Mouse (Mus musculus) inflammation-experienced regulatory T-cells, adult 6 months (primary cell): ENCODE data around the gene Aen. TPM values are rescaled to one million over a fixed set of nuclear protein-coding genes. Genes with fewer than 3 reads are reported as not detected.

Source experiments
- ATAC-seq: one replicate; pipeline ENCODE4 v1.8.0; 2017
- polyA plus RNA-seq, 3 experiments: library from polyadenylated mRNA; unstranded; fragments of 100-300 nt; shearing (Covaris generic); gene quantifications; one replicate each; pipeline ENCODE4 v1.2.1; 2017

Gene Aen
- polyA plus RNA-seq = 10 to 100 TPM; 21.2 to 26.0 (median 21.2) TPM

DNA sequence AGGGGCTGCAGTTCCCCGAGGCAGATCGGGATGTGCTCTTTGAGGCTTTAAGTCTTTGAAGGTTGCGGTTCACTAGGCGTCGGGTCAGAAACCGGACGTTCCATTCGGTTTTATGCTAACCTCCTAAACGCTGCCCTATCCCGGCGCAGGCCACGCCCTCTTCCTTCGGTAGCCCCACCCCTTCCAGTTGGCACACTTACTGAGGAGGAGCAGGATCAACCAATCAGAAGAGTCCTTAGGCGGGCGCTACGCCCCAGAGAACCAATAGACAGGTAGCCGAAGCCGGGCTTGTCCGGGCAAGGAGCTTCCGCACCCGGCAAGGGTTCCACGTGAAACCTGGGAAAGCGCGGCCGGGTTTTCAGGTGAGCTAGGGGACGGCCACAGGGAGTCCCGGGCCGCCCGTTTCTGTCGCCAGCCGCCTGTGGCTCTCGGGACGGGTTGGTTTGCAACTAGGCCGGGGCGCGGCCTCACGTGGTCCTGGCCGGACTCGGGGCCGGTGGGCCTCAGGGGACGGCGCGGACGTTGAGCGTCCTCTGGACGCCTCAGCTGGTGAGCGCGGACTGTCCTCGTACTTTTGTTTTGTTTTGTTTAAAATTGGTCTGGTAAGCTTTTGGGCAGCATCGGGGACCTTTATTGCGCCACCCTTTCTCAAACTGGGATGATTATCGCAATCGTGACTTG, at the start of gene Aen:
Gene Aen (plus strand): TSS at position 202 of the 681 bp plus-strand sequence.
- peak; percentile 99 for ATAC-seq

GRCm38 (mm10) chr7:78846066-78846716, 49.5 kb upstream of the Aen start:
- no peak for ATAC-seq

- ATAC-seq = peak; percentile 98
Observed at GRCm38 (mm10) chr7:78846737-78847434, 48.8 kb upstream of the Aen start, which contains the start of gene Det1. TSS of gene Det1 (minus strand) at chr7:78847263.

DNA sequence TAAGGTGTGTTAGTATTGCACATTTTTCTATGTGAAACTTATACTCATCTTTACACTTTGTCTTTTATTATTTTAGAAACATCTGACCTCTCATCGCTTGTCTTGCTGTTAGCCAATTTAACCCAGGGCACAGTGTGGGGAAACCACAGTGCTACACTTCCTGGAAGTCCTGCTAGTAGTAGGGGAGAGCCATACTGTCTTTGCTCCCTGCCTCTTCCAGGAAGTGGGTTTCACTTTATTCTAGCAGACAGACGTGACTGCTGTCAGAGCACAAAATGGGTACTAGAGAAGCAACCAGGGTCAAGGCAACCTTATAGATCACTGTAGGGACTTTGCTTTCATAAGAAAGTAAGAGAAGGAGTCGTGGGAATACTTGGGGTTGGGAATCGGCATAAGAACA, 41.6 kb upstream of the Aen start:
- ATAC-seq = peak; percentile 98

DNA sequence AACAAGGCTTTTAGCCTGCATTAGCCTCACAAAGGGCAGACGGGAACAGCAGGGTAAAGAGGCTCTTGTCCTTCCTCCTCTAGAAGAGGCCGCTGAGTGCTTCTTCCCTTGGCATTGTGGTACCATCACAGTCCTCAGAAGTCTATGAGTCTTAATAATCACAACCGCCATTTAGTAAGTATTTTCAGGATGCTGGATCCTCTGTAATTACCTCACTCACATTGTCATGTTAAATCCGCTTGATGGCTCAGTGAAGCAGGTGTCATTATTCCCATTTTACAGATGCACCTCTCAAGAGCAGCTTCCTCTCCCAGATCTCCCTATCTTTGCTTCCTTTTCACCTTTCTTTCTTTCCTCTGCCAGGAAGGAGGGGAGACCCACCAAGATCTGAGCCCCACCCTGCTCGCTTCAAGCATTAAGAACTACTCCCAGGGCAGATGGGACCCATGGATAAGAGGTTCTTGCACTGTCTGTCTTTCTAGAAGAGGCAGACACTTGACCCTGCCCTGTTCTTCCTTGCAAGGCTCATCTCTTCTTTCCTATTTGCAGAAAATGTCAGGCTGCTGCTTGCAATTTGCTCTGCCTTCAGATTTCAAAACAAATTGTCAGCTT, 40.5 kb upstream of the Aen start:
- ATAC-seq = no peak

- ATAC-seq = no peak
Observed at GRCm38 (mm10) chr7:78863796-78864445, 31.7 kb upstream of the Aen start.

DNA sequence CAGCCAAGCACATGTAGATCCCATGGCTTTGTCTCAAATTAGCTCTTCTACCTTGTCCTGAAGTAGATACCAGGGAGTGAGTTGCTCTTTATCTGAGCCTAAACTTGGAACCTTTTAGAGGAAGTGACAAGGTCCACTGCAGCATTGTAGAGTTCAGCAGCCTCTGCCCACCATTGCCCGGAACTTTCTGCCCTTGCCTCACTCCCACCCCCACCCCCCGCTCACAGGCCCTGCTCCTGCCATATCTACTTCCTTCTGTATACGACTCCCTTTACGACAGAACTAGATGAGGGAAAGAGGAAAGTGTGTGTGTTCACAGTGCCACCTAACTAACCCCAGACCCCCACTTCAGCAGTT, 31.2 kb upstream of the Aen start:
- no peak for ATAC-seq

DNA sequence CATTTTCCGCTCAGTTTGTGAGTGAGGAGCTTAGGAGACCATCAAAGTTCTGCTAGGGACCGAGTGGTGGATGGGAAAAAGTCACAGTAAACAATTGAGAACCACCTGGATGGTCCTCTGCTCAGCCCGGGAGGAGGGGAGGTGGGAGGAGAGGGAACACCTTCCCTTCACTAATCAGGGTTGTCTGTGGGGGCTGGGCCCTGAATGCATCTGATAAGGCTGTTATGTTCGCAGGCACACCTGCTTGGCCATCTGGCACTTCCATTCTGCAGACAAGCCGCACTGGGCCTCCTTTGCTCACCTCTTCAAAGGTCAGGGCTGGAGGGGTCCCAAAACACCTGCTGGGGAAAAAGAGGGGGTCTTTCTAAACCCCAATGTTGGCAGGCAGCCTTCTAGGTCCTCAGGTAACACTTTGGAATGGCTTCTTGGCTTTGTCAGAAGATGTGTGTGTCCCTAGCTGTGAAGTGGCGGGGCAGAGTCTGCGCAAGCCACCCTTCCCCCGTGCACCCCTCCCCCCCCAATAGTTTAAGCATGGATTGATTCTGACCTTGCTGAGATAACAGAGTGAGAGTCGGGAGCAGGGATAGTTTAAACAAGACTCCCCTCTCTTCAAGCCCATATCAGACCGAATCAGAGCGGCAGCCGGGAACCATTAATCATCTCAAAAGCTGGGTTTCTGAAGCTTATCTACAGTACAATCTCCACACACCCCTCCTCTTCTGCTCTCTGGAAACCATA, 30.3 kb upstream of the Aen start:
- no peak for ATAC-seq

DNA sequence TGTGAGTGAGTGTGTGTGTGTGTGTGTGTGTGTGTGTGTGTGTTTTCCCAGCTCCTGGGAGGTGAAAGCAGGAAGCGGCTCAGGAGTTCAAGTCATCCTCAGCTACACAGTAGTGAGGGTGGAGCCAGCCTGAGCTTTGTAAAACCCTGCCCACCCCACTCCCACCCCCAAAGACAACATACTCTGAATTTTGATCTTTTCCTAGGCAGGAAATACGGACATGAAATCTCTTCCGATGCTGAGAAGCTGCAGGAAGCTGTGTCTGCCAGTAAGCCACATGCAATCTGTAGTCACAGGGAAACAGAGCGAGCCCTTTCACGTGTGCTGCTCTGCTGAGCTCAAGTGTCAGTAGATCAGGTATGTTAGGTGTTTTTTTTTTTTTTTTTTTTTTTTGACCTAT, 26.9 kb upstream of the Aen start:
- ATAC-seq = no peak

- ATAC-seq = no peak
Observed at GRCm38 (mm10) chr7:78872366-78872765, 23.3 kb upstream of the Aen start.

- ATAC-seq = no peak
Observed at GRCm38 (mm10) chr7:78872831-78873230, 22.8 kb upstream of the Aen start.

DNA sequence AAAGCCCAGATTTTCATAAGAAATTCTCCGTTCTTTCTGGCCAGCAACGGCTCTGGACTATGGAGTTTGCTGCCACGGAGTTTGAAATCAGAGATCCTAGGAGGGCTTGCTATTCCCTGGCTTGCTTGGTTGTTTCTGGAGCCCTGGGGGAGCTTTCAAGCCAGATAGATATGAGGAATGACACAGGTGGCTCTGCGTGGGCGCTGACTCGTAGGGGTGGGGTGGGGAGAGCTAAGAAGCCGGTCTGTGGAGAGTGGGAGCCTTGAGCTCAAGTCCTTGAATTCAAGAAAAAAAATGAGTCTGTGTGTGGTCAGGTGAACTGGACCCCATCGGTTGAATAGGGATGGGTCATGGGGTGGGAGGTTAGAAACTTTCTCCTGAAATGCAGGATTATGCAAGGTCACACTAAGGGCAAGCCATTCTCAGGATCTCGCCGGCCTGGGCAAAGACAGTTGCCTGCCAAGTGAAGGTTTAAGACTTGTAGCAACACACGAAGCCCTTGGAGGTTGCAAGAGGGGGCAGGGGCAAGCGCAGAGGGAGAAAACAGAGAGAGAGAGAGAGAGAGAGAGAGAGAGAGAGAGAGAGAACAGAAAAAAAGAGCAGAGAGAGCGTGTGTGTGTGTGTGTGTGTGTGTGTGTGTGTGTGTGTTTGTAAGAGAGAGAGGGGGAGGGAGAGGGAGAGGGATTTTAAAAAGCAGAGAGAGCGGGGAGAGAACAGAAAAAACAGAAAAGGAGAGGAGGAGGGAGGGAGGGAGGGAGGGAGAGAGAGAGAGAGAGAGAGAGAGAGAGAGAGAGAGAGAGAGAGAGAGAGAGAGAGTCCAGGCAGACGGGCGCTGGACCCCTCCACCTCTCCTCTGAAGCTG, 13.8 kb upstream of the Aen start:
- no peak for ATAC-seq

DNA sequence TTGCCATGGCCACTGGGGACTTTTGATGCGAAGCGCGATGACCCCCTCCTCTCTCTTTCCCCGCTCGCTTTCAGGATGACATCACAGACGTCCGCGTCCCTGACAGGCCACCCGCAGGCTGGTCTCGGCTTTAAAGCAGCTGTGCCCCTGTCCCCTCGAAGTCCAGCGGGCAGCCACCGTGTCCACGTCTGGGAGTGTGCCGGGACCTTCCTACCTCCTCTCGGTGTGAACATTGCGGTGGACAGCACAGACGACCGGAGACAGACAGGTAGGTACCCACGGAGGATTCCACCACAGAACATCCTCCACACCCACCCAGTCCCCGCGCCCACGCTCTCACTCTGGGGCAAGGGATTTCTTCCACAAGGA, 13.2 kb upstream of the Aen start:
- peak; percentile 36 for ATAC-seq

GRCm38 (mm10) chr7:78883016-78883725, 12.5 kb upstream of the Aen start:
- ATAC-seq = no peak

DNA sequence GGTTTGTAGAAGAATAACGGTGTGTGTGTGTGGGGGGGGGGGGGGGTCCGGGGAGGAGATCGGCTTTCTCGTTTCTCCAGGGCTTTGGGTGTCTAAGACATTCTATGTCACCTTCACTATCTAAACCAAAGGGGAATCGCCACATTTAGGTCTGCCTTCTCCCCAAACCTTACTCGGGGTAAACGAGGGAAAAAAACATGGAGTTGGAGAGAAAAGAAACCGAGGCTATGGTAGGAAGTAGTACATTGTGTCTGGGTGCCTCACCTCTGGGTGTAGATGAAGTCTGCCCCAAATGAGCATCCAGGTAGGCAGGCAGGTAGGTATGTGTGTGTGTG, 12.0 kb upstream of the Aen start:
- no peak for ATAC-seq

DNA sequence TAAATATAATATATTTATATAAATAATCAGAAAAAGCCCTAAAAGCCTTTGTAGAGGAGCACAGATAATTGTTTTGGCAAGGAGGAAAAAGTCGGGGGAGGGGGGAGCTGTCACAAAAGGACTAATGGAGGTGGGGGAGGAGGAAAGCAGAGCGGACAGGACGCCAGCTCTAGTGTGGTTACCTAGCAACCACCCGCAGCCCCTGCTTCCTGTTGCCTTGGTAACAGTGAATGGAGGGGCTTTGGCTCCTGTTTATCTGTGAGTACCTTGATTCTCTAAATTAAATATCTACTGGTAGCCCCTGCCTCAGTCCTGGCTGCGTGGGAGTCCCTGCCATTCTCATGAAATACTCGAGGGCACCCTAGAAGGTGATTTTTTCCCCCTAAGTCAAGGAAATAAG, 11.5 kb upstream of the Aen start:
- no peak for ATAC-seq

- ATAC-seq = no peak
Observed at GRCm38 (mm10) chr7:78885404-78885803, 10.2 kb upstream of the Aen start.

DNA sequence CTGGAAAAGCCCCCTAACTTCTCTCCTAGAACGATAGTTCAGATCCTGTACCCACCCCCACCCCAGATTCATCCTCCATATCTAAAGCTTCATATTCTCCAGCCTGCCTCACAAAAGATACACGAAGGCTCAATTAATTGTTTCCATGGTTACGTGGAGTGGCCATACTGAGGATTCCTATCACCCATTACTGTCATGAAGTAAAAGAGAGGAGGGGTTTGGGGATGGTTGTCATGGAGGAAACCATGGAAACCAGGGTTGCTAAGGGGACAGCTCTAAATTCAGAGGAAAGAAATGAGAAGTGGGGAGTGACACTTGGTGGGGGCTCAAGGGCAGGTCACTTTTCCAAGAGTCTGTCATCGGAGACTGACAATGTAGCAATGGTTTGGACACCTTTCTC, 9.2 kb upstream of the Aen start:
- no peak for ATAC-seq

DNA sequence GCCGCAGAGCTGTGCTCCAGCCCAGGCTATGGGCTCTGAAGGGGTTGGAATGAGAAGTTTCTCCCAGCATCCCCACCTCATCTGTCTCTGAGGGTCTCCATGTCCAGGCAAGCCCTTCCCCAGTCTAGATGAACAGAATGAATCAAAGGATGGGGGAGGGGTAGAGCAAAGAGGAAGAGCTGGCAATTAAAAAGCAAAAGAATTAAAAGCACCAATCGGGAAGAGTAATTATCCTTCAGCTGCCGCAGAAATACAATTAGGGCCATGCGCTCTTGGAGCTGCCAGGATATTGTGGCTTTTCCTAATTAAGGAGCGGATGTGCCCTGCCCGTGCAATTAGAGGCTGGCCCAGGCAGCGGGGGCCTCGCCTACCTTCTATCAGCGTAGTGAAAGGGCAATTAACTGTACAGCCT, 8.2 kb upstream of the Aen start:
- no peak for ATAC-seq

DNA sequence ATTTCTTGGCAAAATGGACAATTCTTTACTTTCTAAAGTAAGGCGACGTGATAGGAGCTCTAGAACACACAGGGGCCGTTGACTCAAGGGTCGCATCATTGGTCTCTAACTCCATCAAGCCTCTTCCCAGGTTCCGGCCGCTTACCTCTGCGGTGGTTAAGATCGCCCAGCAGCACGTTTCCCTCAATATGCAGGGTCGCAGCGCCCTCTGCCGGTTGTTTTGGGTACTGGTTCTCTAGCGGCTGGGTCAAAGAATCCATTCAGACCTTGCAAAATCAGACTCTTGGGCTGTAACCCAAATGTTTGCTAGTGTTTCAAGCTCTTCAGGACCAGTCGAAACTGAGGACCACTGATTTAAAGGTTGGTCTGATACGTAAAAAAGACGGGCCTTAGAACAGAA, 5.0 kb upstream of the Aen start:
- peak; percentile 44 for ATAC-seq

- ATAC-seq = no peak
Observed at GRCm38 (mm10) chr7:78893917-78894316, 1.7 kb upstream of the Aen start.
